Mouse (Mus musculus) right cerebral cortex, adult 18-20 months (tissue): ENCODE measurements around the gene Rad23a.

Source experiments
- DNase-seq: peaks from one replicate; pipeline ENCODE4 v3.0.0; 2022; ENCODE audit warnings: mixed read lengths

Rad23a gene

DNA sequence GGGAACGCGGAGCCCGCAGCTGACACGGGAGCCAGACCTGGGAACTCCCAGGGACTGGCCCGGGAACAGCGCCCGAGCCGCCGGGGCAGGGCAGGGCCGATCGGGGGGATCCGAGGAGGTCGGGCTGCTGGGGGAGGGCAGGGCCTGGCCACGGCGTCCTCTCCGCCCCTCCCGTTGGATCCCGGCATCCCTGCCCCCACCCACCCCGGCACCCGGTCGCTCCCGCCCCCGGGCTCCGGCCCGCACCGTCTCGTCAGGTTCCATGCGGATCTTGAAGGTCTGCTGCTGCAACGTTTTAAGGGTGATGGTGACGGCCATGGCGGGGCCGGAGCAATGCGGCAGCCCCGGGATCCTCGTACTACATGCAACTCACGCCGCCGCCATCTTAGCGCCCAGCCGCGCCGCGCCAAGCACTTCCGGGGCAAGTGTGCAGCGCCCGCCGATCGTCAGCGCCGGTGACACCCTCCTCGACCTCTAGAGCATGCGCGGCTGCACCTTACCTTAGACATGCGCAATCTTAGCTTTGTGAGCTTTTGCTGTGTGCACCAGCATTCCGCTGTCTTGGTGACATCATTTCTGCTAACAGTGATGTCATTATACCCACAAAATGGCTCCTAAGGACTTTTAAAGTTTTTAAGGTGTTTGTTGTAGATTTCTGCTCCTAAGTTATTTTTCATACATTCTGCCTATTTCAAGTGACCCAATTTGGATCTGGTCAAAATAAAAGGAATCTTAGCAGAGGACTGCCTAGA is at the start of gene Rad23a:
Gene Rad23a (minus strand): TSS at position 418 of the 752 bp plus-strand sequence.
- DNase-seq = peak; percentile 94

DNA sequence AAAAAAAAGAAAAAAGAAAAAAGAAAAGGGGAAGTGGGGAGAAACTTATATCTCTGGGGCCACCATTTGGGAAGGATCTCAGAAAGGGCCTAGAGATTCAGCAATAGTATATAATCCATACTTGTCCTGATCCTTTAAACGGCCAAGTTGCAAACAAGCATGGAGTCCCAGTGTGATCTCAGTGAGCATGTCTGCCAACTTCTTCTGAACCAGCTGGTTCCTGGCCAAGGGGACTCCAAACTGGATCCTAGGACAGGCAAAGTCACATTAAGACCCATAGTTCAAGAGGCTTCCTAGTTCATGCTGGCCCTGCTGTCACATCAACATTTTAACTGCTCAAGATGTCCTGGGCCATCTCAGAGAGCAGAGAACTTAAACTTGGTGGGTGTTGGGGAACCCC is 48.7 kb upstream of the Rad23a start:
- no peak for DNase-seq

DNA sequence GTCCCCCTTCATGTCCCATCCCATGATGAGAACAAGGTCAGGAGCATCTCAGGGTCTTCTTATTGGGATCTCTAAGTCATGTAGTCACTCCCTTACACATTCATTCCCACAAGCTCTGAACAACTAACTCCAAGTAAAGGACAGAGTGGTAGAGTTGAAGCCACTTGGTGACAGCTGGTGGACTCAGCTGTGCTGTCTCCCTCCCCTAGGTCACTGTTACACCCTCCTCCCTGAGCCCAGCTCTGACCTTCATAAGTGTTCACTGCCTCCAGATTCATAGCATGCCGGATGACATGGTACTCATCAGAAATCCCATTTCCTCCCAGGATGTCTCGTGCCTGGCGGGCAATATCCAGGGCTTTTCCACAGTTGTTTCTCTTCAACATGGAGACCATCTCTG is 47.8 kb upstream of the Rad23a start:
- DNase-seq = no peak

DNA sequence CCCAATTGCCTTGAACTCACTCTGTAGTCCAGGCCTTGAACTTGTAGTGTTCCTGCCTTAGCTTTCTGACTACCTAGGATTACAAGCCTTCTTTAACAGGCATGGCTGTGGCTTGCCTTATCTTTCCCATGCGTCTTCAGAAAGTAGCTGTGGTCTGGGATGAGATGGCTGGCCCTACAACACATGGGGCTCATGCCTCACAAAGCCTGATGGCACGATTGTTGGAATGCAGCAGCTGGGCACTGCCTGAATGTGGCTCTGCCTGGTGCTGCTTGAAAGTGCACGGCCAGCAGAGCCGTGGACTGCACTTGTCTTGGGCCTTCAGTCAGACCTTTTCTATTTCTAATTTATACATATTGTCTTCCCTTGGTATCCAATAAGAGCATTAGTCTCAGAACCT is 44.3 kb upstream of the Rad23a start:
- DNase-seq = no peak

DNA sequence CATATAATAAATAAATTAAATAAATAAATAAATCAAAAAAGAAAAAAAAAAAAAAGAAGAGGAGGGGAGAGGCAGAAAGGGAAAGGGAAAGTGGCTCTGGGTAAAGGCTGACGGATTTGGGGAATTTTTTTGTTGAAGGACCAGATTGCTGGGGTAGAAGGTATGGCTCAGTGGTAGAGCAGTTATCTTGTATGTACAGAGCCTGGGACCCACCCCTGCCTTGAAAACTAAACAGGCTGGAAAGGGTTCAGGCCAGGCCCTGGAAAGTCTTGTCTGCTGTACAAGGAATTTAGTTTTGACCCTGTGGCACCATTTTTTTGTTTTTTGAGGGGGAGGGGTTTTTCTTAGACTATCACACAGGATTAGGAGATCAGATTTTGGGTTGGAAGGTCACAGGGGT is 38.5 kb upstream of the Rad23a start:
- no peak for DNase-seq

DNA sequence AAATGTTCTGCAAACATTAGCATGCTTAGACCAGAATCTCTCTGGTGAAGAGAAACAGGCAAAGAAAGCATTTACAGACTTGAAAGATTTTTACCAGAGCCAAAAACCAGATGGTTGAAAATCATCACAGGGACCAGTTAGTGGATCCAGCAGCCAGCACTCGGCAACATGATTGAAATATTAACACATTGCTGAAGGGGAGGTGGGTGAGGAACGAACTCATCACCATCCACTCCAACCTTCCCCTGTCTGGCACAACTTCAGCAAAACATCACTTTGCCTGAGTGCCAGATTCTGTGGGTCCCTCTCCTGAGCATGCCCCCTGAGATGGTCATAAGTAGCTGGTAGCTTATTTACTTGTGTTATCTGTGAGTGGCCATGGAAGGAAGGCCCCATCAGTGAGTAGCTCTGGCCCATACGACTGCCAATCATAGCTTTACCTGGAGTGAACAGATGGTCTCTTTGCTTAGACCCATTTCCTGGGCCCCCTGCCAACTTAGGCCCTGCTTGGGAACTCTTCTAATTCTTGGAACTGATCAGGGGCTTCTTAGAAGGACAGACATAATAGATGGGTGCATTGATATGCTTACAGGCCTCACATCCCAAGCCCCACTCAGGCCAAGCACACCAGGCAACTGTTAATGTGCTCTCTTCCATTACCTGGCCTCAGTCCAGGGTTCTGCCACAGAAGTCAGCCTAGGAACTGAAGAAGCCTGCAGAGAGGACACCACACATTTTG is 37.0 kb upstream of the Rad23a start:
- no peak for DNase-seq

DNA sequence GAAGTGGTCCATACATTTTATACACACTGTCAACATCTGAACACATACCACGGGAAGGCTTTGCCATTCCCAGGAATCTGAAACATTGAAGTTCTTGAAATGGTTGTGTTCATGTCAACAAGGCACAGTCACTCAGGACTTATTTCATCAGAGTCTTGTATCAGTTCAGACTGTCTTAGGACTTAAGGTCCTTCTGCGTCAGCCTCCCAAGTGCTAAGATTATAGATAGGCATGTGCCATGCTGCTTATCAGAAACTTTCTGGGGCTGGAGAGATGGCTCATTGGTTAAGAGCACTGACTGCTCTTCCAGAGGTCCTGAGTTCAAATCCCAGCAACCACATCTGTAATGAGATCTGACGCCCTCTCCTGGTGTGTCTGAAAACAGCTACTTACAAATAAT is 33.9 kb upstream of the Rad23a start:
- DNase-seq = no peak

DNA sequence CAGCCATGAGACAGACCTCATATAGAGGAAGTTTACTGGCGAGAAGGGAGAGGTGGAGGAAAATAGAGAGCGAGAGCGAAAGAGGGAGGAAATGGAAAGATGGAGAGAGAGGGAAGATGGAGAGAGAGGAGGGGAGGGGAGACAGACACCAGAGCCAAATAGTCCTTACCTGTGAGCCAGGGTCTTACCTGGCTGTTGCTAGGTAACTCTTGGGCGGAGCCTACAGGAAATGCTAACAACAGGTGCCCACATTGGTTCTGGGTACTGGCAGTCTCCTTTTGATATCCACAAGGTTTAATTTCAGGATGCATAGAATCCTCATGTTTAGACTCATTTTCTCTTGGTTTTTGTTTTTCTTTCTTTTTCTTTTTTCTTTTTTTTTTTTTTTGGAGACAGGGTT is 32.6 kb upstream of the Rad23a start:
- no peak for DNase-seq

DNA sequence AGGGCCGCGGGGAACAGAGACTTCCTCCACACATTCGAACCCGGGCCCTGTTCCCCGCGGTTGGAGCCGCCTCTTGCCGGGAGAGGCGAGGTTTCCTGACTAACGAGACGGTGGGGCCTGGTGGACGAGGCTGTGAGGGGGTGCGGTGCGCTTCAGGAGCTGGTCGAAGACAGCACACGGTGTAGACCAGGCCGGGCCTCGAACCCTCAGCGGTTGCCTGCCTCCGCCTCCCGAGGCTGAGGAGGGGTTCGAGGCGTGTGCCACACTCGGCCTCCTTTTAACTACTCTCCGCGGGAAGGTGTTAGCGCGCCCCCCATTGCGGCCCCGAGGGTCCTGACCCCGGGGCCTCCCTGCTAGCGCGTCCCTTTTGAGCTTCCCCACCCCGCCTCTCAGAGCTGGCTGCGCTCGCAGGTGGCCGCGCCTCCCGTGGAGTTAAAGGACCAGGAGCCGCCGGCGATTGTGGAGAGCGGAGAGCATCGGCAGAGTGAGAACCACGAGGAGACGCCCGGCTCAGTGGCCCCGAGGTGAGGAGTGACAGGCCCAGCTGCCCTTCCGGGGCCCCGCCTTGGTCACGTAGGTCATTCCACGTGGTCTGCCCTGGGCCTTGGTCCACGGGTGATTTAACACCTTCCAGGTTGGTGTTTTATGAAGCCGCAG is 32.0 kb upstream of the Rad23a start:
- no peak for DNase-seq

DNA sequence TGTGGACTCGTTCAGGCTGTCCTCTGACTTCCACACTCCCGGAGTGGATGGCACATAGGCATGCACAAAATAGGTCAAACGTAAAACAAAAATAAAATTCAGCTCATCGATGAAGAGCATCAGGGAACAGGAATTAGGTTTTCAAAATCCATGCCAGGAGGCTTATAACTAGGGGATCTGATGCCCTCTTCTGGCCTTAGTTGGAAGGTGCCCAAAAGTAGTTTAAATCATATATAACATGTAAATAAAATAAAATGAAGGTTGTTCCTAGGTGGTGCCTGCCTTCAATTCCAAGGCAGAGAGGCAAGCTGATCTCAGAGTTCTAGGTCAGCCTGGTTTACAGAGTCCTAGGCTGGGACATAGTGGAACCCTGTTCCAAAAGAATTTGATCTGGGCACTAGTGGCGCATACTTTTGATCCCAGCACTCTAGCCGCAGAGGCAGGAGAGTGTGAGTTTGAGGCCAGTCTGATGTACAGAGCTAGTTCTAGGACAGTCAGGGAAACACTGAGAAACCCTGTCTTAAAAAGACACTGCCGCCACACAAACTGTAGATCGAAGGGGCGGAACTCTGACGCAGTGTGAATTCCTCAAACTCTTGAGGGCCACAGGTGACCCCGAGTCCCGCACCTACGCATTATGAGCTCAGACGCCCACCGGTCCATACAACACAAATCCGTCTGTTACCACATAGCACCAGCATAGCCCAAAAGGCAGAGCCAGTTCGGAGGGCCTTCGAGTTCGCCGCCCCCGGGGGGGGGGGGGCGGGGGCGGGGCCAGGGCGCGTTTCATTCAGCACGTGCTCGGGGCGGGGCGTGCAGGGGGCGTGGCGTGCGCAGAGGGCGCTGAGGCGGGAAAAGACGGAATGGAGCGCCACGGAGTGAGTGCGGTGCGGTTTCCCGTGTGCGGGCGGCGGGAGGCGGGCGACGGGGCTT is 31.2 kb upstream of the Rad23a start, which contains the start of gene Syce2:
Gene Syce2 (plus strand): TSS at position 736 of the 933 bp plus-strand sequence.
- DNase-seq = peak; percentile 46

DNA sequence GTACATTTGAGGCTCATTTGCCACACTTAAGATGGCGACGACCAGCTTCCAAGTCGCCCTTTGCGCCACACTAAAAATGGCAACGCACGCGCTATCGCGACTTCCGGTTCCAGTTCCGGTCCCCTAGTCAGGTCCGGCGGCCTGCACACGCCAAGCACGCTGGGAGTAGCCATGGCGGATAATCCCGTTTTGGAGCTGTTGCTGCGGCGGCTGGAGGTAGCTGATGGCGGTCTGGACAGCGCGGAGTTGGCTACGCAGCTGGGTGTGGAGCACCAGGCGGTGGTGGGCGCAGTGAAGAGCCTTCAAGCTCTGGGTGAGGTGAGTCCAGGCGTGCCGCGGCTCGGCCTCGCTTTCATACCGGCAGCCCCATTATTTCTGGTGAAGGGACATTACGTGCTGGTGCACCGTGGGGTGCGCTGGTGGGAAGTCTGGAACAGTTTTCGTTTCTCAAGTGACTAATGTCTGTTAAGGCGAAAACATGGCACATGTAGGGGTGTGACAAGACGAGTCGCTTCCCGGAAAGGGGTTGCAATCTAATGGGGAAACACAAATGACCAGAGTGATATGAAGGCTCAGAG is 16.5 kb upstream of the Rad23a start, which contains the start of gene Farsa:
Gene Farsa (plus strand): TSS at position 126 of the 578 bp plus-strand sequence.
- DNase-seq = peak; percentile 95

DNA sequence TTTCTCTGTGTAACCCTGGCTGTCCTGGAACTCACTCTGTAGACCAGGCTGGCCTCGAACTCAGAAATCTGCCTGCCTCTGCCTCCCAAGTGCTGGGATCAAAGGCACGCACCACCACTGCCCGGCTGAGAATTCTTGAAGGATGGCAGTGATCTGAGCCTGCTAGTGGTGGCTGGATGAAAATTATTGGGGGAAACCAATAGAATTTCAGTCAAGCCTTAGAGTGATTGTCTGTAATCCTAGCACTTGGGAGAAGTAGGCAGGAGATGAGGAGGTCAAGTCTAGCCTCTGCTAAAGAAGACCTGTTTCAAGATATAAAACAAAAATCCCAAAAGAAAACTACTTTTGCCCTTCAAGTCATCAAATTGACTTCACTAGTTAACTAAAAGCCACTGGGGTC is 16.0 kb upstream of the Rad23a start:
- no peak for DNase-seq

DNA sequence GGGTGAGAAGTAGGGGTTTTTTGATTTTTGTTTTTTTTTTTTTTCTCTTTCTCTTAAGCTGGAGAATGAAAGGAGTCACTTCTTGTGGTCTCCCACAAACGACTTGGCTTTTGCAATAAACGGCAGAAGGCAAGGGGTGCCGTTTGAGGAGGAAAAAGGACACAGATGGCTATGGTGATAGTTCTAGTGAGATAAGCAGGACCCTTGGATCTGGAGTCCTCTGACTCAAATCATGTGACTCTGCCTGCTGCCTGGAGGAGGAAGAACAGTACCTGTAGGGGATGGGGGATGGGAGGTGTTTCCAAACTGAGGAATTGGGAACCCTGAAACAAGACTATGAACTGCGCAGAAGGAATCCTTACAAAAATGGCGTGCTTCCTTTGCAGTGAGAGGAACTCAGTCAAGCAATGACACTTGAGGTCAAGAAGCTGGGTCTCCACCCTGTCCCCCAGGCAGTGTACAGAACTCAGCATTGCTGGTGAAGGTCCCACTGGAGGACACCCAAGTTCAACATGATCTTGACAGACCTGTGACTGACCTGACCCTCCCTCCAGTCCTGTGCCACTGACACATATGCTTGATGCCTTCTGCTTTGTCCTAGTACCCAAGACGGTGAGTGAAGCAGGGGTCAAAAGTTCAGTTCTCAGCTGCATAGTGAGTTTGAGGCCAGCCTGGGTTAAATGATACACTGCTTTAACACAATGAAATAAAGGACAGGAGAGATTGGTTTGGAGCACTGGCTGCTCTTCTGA is 7.4 kb upstream of the Rad23a start:
- DNase-seq = no peak

DNA sequence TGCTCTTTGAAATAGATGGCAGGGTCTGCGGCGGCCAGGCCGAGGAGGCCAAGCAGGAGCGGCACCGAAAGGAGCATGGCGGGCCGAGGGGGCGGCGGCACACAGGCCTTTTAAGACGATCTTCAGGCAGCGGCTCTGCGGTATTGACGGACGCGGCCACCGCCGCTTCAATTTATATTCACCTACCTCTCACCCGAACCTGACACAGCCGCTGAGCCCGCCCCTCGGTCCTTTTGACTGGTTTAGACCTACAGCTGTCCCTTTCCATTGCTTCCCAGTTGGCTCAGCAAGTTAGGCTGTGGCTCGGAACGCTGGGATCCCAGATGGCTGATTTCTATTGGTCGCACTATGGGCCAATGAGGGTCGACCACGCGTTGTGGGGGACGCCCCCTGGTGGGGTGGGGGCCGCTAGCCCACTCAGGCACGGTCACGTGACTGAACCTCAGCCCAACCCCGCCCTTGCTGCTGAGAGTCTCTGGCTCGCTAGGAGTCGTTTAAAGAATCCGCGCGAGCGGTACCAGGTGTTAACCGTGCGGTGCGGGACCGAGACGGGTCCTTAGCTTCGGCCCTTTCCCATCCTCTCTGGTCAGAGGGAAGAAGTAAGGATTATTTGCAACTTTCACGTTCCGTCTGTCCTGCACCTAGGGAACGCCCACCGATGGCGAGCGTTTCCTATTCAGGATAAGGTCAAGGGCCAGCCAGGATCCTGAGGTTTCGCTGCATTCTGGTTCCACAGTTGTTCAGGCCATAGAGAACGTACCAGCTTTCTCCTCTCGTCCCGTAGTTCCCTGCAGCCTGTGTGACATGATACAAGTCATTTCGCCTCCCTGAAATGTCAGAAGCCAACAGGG is 6.5 kb upstream of the Rad23a start, which contains the start of gene Calr:
Gene Calr (minus strand): TSS at position 213 of the 851 bp plus-strand sequence.
- peak; percentile 100 for DNase-seq

DNA sequence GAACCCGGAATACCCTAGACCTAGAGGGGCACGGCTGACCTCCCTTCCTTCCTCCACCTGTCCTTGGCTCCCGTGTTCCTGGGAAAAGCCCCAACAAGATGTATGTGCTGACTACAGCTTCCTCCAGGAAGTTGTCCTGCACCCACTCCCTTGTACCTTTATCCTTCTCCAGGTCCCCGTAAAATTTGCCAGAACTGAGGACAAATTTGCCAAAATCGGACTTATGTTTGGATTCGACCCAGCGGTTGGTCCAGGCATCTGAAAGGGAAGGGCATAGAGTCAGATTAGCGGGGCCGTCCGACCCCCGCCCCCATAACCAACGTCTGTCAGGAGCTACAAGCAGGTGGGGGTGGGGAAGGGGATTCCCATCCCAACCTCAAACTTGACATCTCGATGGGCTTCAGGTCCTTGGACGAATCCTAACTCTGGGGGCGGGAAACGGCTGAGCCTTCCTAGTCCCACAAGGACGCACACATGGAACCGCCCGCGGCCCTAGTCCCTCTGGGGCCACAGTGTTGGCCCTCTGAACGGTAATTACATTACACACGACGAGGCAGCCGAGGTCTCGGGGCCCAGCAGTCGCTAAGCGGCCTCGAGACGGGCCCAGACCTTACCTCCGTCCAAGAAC is 5.7 kb upstream of the Rad23a start:
- no peak for DNase-seq

DNA sequence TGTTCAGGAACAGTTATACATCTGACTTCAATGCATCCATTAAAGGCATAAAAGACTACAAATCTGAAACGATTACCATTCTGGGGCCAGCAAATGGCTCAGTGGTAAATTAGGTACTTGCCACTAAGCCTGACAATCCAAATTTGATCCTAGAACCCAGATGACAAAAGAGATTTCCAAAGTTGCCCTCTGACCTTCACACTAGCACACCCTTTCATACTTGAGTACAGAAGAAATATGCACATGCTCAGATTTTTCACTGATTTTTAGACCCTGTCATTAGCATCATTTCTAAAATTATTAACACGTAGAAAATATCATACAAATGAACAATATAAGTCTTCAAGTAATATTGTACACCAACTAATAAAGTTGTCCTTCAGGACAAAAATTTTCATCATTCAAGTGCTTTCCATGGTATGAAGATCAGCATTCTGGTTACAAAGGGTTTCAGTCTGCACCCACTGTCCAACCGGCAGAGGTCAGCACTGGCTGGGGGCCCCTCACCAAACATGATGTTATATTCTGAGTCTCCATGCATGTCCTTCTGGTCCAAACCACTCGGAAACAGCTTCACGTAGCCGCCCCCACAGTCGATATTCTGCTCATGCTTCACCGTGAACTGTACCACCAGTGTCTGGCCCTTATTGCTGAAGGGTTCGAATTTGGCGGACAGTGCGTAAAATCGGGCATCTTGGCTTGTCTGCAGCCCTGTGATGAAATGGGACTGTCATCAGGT is 5.1 kb upstream of the Rad23a start:
- no peak for DNase-seq

DNA sequence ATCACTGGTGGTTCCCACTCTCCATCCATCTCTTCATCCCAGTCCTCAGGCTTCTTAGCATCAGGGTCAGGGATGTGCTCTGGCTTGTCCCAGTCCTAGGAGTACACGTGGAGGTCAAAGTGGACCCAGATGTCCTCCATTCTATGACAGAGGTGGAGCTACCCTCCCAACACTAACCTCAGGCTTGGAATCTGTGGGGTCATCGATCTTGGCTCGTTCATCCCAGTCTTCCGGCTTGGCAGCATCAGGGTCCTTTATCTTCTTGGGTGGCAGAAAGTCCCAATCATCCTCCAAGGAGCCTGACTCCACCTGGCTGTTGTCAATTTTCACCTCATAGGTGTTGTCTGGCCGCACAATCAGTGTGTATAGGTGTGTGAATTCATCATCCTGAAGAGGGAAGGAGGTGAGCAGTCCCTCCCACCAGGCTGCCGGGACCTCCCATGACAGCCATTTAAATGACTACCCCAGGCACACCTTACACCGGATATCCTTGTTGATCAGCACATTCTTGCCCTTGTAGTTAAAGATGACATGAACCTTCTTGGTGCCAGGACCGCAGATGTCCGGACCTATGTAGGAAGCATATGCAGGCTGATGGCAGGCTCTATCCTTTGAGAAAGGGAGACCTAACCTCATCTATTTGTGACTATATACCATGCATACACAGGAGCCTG is 4.1 kb upstream of the Rad23a start:
- DNase-seq = no peak

DNA sequence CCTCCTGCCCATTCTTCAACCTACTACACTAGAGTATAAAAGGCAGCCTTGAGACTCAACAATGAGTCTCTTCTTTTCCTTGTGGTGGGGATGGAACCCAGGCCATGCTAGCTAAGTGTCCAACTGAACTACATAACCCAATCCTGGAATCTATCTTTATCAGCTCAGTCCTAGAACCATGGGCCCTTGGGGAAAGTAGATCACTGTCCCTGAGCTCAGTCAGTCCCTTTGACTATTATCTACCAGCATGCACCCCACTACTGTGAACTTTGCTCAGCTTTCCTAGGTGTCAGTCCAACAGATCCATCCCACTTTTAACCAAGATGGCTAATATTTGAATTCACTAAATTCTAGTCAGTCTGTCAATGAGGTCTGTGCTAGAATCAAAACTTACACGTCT is 1.0 kb upstream of the Rad23a start:
- no peak for DNase-seq

DNA sequence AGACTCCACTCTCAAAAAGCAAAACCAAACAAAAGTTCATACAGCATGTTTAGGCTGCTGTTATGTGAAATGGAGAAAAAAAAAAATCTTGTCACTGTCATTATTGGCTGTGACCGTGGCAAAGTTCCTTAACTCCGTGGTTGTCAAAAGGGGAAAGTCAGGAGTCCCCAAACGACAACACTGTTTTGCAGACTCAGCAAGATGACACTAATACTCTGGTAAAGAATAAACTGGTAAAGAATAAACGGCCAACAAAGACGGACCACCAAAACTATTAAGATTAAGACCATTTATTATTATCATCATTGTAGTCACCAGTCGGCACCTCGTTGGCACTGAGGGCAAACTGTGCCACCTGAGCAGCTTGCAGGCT is 604 bp downstream of the Rad23a start:
- no peak for DNase-seq
